Mouse (Mus musculus) liver, embryonic 14 days (tissue): ENCODE data around the gene Gm8159. TPM values are rescaled to one million over a fixed set of nuclear protein-coding genes. Genes with fewer than 3 reads are reported as not detected.

ENCODE experiments used
- polyA plus RNA-seq: library from polyadenylated mRNA; depleted of rRNA; stranded (reverse); fragments of >200 nt; gene quantifications from 2 replicates; pipeline ENCODE4 v1.2.3, GENCODE M21; 2012; rRNA removed

Gene Gm8159
- not detected in 2 replicates for polyA plus RNA-seq

GRCm38 (mm10) chr14:4632052-4632451 is at the start of gene Gm8159:
Gm8159 (plus strand) TSS chr14:4632352.

GRCm38 (mm10) chr14:4663892-4664291 is 31.7 kb downstream of the Gm8159 start, which contains the start of gene Gm3239:
Gm3239 (plus strand) TSS chr14:4664192.

Other genes with a start within 250 kb of the Gm8159 start
- gene Gm3159, start 234.8 kb upstream of the Gm8159 start, polyA plus RNA-seq: not detected in 2 replicates
- gene Gm3164, start 216.9 kb upstream of the Gm8159 start, polyA plus RNA-seq: not detected in 2 replicates
- gene Gm3173, start 201.4 kb upstream of the Gm8159 start, polyA plus RNA-seq: not detected in 2 replicates
- not detected in 2 replicates for gene Gm3182, start 150.6 kb upstream of the Gm8159 start, polyA plus RNA-seq
- gene Gm3047, start 76.9 kb upstream of the Gm8159 start, polyA plus RNA-seq: not detected in 2 replicates
- gene Gm3239, start 31.8 kb downstream of the Gm8159 start, polyA plus RNA-seq: not detected in 2 replicates
- not detected in 2 replicates for gene Gm7876, start 76.9 kb downstream of the Gm8159 start, polyA plus RNA-seq
- not detected in 2 replicates for gene Gm3252, start 94.4 kb downstream of the Gm8159 start, polyA plus RNA-seq
- gene Gm9602, start 144.0 kb downstream of the Gm8159 start, polyA plus RNA-seq: not detected in 2 replicates
- gene Gm3269, start 205.8 kb downstream of the Gm8159 start, polyA plus RNA-seq: not detected in 2 replicates
- gene Gm3264, start 223.2 kb downstream of the Gm8159 start, polyA plus RNA-seq: not detected in 2 replicates